Mouse (Mus musculus) left cerebral cortex, adult 9 months (tissue): ENCODE measurements at regions not wholly inside any gene's neighbourhood (a gene's known extent, or its start where the extent isn't known, plus 50 kb on each side); places are given as distances from the start of the nearest gene placed in this dataset.

Experiments used
- DNase-seq, 2 experiments: peaks; one replicate each; pipeline ENCODE4 v3.0.0; 2022; ENCODE audit warnings: low spot score in 2 of 2

- DNase-seq: no peak
Observed at GRCm38 (mm10) chr6:4398599-4398980, 106.0 kb upstream of the Col1a2 start.

- DNase-seq: no peak
Observed at GRCm38 (mm10) chr6:4405301-4405700, 99.3 kb upstream of the Col1a2 start.

- DNase-seq: no peak
Observed at GRCm38 (mm10) chr6:4407748-4408147, 96.9 kb upstream of the Col1a2 start.

DNA sequence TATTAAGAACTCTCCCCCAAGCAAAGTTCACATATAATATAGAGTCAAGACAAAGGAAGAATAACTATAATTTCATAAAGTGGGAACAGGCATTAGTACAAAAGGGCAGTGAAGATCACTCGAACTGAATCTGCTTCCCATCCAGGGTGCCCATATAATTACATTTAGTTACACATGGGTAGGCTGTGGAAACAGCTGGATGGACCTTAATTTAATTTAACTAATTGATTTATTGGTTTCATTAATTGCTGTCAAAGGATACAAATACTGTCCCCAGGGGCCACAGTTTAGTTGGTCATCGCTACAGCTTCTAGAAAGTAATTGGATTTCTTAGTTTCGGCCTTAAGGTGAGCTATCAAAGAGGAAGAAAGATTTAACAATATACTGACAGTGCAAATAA is 91.4 kb upstream of the Col1a2 start:
- DNase-seq: no peak

- peak in 1 of 2 experiments; percentile 23 for DNase-seq
Observed at GRCm38 (mm10) chr6:4414166-4414565, 90.4 kb upstream of the Col1a2 start.

GRCm38 (mm10) chr6:4415206-4415605 is 89.4 kb upstream of the Col1a2 start:
- DNase-seq: no peak

GRCm38 (mm10) chr6:4417247-4417709 is 87.3 kb upstream of the Col1a2 start:
- no peak for DNase-seq

- DNase-seq: no peak
Observed at GRCm38 (mm10) chr6:4418376-4418775, 86.2 kb upstream of the Col1a2 start.

GRCm38 (mm10) chr6:4418941-4419351 is 85.7 kb upstream of the Col1a2 start:
- peak in 1 of 2 experiments; percentile 16 for DNase-seq

- DNase-seq: no peak
Observed at GRCm38 (mm10) chr6:4421466-4421865, 83.1 kb upstream of the Col1a2 start.

DNA sequence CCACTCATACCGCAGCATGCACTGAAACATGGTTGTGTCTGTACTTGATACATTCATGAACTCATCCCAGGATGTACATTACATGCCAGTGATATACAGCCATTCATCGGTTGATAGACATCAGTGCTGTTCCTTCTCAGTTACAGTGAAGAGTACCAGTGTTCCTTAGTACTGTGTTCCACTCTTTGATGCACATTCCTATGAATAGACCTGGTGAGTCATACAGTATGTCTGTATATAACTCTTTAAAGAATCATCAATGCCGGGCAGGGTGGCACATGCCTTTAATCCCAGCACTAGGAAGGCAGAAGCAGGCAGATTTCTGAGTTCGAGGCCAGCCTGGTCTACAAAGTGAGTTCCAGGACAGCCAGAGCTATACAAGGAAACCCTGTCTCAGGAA is 77.5 kb upstream of the Col1a2 start:
- no peak for DNase-seq

GRCm38 (mm10) chr6:4430704-4431310 is 73.8 kb upstream of the Col1a2 start:
- peak in 1 of 2 experiments; percentile 7 for DNase-seq

DNA sequence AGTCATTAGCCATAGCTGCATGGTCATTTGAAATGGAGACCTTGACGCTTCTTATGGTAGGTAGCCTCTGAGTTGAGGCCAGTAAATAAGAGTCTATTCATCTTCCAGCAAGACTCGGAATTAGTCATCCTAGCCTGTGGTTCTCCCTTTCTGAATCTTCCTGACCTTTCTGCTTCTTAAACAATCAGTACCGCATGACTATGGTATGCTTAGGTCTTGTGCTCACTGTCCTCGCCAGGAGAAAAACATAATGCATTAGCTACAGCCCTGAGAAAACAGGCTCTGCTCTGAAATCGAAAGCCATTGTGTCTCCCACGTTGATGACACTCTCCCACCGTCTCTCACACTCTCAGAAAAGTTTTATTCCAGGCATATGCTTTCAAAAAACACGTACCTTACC is 72.4 kb upstream of the Col1a2 start:
- DNase-seq: no peak

DNA sequence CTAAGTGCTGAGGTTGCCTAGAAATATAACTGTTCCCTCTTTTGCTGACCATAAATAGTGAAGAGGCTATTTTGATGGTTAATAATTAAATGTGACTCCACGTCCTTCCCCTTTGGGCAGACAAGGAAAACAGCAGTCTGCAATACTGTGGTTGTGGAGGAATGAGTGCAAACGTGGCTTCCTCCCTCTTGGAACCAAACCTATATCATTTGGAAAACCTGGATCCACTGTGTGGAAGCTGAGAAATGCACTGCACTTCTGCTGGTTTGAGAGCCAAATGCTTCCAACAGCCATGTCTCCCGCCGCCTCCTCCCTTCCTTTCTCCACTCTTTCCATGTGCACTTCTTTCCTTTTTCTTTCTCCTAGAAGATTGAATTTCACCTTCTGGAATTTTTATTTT is 68.2 kb upstream of the Col1a2 start:
- DNase-seq: no peak

- DNase-seq: no peak
Observed at GRCm38 (mm10) chr6:4436874-4437273, 67.7 kb upstream of the Col1a2 start.

- no peak for DNase-seq
Observed at GRCm38 (mm10) chr6:4441618-4442167, 62.9 kb upstream of the Col1a2 start.

- DNase-seq: no peak
Observed at GRCm38 (mm10) chr6:4445906-4446305, 58.7 kb upstream of the Col1a2 start.

DNA sequence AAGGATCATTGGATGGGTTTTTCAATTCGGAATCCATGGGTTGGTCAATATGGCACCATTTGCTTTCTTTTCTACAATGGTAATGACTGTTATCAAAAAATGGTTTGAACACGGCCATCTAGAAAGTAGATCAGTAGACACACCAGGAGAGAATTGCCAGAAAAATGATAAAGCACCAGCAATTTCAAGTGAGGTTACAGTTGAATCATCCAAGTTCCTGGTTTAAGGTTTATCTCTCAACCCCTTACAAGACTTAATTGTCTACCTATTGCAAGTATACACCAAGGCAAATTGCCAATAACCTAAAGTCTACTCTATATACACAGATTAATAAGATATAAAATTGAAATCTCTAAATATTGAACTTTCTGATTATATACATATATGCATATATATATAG is 53.4 kb upstream of the Col1a2 start:
- DNase-seq: no peak
